Mouse (Mus musculus) megakaryocyte, adult 5-6 weeks (primary cell): Measurements from ENCODE around the gene Kdm2b. TPM values are rescaled to one million over a fixed set of nuclear protein-coding genes. Genes with fewer than 3 reads are reported as not detected.

ENCODE experiments used
- ATAC-seq: 2 replicates; pipeline ENCODE4 v1.8.0; 2016; ENCODE audit warnings: mild to moderate bottlenecking, inconsistent platforms; ENCODE audit not compliant: poor library complexity, severe bottlenecking
- total RNA-seq, 2 experiments: library from RNA; stranded (forward) in 1 of 2; stranded (reverse) in 1 of 2; fragments of 153-499, 151-499 nt in 1 of 2; fragments of 221-1000, 200-1000 nt in 1 of 2; gene quantifications; 2 replicates each; pipeline versions ENCODE4 v1.2.3 to v1.2.4; 2015 to 2017

Kdm2b gene
- total RNA-seq, 2 experiments from 2014 or later = 29.1 to 31.6 TPM

DNA sequence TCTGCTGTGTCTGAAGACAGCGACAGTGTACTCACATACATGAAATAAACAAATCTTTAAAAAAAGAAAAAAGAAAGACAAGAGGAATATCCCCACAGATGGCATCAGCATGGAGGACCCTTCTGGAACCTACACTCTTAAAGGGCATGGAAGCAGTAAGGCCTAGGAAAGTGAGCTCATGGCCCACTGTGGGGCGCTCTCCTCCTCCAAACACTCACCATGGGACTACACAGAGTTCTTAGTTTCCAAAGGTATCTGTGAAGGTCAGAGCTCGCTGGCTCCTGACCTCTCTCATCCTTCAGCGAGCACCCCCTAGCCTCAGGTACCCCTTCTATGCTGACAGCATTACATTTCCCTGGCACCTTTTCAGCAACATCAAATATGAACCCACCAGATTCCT lies 53.8 kb downstream of the Kdm2b start:
- ATAC-seq = no peak

DNA sequence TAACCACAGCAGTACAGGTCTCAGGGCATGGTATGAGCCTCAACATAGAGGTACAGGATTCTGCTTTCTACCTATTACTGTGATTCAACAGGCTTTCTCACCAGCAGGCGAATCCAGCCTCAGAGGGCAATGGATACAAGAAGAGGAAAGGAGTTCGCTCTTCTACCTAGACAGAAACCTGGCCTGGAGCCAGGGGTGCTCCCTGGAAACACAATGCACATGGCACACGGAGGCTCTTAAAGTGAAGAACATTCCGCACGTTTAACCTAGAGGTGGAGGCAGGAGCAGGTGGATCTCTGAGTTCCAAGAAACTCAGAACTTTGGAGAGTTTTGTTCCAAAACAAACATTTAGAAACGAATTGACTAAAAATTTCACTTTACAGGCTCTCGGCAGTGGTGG lies 58.6 kb downstream of the Kdm2b start:
- ATAC-seq = no peak

DNA sequence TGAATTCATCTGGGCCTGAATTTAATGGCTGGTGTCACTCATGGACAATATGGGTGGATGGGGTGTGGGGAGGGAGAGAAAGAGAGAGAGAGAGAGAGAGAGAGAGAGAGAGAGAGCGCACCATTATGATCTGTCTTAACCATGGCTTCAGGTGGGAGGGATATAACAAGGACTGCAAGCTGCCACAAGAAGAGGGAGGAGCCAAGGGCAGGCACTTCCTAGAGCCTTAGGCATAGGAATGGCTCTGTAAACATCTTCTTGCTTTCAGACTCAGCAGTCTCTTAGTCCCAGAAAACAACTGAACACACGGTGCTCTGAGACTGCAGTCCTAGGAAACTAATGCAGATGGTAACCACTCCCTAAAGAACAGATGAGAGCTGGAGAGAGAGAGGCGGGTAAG lies 61.3 kb downstream of the Kdm2b start:
- ATAC-seq = no peak

DNA sequence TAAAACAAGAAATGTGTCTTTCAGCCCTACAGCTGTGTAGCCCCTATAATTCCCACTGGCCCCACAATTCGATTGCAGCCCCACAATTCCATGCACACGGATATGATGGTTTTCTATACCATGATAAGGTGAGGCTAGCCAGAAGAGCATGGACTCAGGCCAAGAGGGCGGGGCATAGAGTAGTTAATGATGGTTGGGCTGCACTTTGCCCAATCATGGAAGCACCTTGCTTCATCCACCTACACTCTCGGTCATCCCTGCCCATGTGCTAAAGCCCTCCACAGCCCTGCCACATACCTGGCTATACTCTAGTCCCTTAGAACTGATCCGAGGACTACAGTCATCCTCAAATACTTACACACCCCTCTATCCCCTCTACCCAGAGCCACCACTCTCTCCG lies 61.9 kb downstream of the Kdm2b start:
- no peak for ATAC-seq

DNA sequence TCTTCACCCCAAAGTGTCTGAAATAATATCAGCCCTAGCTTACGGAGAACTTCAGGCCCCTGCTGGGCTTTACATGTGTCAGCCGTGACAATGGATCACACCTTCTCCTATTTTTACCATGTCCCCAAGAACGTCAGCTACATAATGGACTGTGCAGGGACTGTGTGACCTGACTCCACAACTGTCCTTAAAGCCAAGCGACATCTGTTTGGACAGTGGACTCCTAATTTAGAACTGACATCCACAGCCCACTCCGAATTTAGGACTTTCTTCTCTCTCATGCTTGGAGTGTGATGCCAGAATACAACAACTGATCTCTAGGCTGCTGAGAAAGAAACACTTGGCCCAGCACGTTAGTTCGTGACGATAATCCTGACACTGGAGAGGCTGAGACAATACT lies 62.5 kb downstream of the Kdm2b start:
- no peak for ATAC-seq

DNA sequence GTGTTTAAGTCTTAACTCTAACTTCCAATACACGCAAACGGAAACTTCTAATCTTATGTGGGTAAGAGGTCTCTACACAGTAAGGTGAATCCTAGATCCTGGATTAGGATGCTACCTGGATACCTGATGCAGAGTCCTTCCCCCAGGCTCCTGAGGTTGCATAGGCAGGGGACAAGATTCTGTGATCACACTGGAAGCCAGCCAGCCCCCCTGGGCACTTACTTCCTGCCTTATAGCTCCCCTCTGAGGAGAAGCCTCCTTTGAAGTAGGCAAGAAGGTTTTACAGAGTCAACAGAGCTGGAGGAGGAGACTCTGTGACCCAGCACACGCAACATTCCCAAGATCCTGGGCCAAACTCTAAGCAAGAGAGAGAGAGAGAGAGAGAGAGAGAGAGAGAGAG lies 63.3 kb downstream of the Kdm2b start:
- no peak for ATAC-seq

DNA sequence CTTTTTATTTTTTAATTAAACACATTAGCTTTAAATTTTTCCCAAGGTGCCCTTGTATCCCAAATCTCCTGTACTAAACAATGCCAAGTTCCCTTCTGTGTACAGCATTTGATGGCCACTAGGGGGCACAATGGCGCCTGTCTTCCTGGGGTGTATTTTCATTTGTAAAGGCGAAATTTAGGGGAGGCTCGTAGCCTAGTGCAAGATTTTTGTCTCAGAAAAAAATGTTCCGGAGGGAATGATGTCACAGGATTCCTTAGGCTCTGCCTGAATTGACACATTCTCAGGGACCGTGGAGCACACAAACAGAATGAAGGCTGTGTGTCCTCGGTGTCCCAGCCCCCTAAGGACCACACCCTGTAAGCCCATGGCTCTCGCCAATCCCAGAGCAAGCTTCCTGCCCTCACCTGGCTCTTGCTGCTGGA lies 64.1 kb downstream of the Kdm2b start:
- ATAC-seq = peak; percentile 60

DNA sequence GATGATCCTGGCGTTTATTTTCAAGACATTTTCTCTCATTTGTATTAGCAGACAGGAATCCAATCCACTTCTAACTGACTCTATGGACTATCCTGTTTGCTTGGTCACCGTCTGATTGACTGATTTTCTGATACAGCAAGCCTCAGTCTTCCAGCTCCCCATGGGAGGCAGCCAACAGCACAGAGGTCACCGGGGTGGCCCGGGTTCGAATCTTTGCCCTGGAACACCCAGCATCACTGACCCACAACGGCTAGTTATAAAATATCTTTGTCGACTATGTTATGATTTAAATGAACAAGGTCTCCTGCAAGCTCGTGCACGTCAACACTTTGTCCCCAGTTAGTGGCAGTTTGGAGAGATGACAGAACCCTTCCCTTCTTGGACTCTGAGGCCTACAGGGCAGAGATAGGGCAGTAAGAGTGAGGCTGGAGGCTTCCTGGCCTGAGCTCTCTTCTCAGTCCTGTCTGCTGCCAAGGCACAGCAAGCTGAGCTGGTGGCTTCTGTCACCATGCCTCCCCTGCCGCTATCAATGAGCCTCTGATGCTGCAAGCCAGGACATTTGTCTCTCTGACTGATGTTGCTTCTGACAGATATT lies 65.7 kb downstream of the Kdm2b start:
- no peak for ATAC-seq

DNA sequence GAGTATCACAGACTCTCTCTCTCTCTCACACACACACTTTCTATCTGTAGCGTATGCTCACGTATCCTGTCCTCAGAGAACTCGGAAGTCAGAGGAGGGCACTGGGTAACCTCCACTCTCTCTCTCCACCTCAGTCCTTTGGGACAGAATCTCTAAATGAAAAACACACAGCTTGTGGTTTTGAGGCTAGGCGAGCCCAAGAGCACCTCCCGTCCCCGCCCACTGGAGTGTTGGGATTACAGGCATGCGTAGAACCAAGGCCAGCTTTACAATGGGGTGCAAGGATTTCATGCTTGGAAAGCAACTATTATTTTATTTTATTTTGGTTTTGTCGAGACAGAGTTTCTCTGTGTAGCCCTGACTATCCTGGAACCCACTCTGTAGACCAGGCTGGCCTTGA lies 67.7 kb downstream of the Kdm2b start:
- ATAC-seq = no peak

DNA sequence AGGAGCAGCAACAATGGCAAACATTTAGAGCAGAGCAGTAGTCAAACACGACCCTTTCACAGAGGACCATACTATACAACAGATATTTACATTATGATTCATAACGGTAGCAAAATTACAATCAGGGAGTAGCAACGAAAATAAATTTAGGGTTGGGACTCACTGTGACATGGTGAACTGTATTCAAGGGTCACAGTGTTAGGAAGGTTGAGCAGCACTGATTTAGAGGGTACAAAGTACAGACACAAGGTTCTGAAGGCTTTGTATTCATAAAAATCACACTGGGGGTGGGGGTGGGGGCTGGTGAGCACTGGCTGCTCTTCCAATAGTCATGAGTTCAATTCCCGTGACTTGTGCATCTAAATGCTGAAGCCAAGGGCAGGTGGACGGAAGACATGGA lies 69.1 kb downstream of the Kdm2b start:
- ATAC-seq = no peak

DNA sequence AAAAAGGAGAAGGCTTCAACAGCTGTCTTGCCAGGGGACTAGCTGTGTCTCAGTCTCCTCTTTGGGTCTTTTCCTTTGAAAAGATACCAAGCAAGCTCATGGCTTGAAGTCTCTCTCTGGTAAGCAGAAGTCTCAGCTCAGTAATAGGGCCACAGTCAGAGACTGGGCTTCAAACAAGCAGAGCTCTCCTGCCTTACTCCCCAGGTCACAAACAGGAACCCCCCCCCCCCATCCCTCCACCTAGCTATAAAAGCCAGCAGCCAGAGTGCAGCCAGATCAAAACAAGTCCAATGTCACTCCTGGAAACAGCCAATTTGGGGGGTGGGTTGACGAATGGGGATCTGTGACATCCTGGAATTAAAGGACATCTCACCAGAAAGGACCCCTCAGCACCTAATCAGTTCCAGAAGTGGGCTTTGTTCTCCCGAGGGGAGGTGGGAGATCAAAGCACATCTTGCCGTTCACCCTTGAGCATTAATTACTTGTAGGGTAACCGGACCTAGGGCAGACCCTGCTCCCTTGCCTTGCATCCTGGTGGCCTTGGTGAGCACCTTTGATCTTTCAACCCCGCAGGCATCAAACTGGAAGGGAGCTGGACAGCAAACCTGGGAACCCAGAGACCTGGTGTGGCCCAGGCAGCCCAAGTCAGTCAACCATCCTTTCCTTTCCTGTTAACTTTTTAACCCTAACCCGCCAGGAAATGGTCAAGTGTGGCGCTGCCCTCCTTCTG lies 71.5 kb downstream of the Kdm2b start:
- ATAC-seq = no peak

DNA sequence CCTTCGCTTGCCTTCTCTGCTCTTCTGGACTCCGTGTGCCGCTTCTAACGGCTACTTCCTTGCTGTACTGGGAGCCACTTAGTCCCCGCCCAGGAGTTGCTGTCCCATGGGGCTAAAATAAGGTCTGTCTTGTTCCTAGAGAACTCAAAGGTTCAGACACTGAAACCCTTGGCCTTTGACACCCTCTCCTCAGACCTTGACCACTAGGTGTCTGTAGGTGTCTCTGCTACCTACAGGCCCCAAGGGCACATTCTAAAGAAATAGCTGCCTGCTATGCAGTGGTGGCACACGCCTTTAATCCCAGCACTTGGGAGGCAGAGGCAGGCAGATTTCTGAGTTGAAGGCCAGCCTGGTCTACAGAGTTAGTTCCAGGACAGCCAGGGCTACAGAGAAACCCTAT lies 73.5 kb downstream of the Kdm2b start:
- ATAC-seq = no peak

DNA sequence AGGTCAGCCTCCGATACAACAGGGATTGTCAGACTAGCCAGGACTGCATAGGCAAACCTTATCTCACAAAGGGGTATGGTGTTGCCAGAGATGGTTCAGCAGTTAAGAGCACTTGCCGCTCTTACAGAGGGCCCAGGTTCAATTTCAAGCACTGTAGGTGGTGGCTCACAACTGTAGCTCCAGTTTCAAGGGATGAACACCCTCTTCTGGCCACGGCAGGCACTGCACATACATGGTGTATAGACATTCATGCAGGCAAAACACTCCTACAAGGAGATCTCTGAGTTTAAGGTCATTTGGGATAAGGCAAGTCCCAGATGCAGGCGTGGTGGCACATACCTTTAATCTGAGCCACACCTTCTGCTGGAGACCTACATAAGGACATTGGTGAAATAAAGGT lies 76.8 kb downstream of the Kdm2b start:
- ATAC-seq = no peak

DNA sequence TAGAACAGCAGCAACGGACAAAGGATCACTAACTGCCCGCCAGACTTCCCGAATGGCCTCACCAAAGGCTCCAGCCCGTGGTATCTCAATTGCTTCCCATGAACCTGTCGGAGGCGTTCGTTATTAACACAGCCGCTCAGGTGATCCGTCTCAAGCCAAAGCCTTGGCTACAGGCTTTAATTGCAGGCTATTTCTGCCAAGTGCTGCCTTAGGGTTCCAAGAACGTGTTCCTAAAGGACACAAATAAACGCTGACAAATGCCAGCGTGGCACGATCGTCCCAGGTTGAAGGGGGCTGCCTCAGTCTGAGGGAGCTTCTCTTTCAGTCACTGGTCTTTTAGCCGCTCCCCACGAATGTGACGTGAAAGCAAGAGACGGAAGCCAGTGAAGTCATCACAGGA lies 80.1 kb downstream of the Kdm2b start:
- no peak for ATAC-seq

DNA sequence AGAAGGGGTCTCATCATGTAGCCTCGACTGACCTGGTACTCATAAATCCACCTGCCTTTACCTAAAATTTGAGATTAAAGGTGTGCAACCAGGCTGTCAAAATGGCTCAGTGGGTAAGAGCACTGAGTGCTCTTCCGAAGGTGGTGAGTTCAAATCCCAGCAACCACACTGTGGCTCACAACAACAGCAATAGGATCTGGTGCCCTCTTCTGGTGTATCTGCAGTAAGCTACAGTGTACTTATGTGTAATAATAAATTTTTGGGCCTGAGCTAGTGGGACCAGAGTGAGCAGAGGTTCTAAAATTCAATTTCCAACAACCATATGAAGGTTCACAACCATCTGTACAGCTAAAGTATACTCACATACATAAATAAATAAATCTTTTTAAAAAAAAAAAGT lies 81.6 kb downstream of the Kdm2b start:
- ATAC-seq = no peak

DNA sequence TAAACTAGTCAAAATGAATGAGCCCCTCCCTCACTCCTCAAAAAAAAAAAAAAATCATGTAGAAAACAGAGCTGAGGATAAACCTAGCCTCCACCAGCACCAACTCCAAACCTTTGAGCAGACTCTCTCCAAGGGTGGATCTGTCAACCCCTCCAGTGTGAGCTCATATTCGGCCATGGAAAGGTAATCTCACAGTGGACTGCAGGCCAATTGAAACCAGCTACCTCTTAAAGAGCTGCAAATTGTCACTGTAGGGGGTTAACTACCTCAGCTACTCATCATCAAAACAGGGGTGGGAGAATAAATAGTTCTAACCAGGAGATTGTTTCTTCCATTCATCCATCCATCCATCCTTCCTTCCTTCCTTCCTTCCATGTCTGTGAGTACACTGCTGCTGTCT lies 82.4 kb downstream of the Kdm2b start:
- no peak for ATAC-seq

DNA sequence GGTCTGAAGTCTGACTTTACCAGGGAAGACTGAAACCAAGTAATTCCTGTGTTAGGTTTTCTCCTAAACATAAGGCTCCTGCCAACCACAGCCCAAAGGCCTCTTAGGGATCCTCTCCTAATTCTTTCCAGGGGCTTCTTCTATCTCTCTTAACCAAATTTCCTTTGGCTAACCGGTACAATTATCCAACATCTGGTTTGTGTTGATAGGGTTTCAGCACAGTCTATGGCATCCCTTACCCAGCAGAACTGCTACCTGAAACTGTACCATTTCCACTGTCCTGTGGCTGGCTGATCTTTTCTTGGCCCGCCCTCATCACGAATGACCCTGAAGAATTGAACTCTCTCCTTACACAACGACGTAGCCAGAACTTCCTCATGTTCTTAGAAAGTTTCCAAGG lies 86.5 kb downstream of the Kdm2b start:
- ATAC-seq = no peak

DNA sequence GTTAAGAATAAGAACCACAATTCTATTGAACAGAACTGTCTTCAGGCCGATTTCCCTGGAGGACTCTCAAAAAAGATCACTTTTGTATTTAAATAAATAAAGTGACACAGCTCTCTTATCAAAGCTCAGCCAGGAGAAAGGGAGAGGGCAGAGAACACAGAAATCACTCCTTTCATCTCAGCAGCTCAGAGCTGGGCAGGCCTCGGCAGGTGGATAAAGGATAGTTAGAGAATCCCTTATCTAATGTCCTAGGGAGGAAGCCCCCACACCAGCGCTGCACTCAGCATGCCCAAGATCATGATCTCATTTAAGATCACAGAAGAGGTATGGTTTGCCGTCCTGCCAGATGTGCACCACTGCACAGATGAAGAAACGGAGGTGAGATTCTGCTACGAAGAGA lies 87.4 kb downstream of the Kdm2b start:
- no peak for ATAC-seq

DNA sequence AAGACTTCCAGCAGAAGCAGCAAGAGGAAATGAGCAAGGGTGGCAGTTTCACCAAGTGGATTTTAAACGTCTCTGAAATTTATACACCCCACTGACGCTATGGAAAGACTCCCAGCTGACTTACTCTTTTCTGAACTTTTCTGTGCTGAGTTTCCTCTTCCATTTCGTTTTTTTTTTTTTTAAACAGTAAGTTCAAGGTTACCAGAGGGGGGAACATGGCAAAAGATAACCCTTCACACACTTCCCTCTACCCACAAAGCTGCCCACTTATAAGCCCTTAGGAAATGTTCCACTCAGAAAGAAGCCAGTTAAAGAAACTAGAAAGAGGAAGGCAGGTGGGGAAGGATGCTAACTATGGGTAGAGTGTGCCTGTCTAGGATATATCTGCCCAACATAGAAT lies 88.0 kb downstream of the Kdm2b start:
- ATAC-seq = no peak

DNA sequence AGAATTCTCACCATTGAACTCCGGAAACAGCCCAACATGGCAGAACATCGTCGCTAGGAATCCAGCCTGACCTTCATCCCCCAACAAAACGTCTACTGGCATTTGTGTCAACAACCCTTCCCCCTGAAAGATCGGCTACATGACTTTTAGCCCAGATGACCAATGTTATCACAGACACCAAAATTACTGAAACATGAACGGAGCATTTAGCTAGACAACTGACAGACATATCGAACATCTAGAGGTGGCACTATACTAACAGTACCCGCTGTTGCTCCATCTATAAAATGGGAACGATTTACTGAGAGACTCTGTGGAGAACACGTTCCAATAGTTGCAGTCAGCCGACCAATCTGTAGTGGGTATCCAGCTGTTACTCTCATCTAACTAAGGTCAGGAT lies 88.4 kb downstream of the Kdm2b start:
- no peak for ATAC-seq

DNA sequence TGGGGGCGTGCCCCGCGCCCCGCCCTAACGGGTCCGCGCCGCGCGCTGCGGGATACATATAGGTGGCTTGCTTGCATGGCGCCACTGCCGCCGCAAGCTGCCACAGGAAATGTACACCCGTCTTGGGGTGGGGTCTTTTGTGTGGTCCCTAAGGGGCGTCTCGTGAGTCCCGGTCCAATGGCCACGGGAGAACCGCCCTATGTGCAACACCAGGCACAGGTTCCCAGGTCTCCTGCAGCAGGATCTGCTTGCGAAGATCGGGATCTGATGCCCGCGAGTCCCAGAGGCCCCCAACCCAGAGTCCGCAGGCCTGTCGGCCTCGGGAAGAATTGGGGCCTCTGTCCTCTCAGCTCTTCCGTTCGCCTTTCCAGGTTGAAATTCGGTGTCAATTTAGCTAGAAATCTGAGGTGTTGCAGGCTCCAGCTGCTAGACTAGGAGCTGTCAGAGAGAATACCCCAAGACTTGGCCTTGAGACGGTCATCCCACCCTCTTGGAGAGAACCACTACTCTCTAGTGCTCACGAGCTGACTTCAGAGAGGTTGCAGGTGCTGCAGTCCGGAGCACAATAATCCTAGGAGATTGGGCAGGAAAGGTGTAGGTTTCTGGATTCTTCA lies 89.0 kb downstream of the Kdm2b start:
- no peak for ATAC-seq

DNA sequence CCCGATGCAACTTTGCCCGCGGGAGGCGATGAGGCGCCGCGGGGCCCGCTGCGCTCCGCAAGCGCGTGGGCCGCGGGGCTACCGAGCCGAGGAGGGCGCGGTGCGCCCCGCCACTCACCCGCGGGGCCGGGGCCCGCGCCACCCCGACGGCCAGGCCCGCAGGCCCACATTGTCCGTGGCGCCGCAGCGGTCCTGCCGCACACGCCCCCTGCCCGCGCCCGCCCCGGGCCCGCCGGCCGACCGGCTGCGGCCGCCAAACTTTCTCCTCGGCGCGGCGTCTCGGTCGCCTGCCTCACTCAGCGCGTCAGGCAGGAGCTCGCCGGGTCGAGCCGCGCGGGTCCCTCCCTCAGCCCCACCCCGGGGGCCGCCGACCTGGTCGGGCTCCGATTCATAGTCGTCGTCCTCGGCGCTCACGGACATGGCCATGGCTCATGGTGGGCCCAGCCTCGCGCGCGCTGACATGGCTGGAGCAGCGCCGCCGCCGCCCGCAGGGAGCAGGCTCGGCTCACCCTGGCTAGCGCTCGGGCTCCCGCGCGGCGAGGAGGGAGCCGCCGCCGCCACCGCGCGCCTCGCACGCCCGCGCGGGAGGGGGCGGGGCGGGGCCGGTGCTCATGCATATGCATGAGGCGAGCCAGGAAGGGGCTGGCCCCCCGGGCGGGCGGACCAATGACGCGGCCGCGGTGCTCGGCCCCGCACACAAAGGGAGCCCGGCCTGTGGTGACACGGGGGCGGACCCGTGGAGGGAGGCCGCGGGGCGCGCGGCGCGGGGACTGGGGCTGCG lies 89.7 kb downstream of the Kdm2b start:
- peak; percentile 89 for ATAC-seq
